Mouse (Mus musculus): ENCODE results near the gene Nkain1. TPM values are rescaled to one million over a fixed set of nuclear protein-coding genes. Genes with fewer than 3 reads are reported as not detected.
A peak's percentile ranks its signal among the peaks of the same experiment; 100 is the strongest.

The Nkain1 gene
- polyA plus RNA-seq, 1 experiment from 2014 or later, result 12.8 TPM

DNA sequence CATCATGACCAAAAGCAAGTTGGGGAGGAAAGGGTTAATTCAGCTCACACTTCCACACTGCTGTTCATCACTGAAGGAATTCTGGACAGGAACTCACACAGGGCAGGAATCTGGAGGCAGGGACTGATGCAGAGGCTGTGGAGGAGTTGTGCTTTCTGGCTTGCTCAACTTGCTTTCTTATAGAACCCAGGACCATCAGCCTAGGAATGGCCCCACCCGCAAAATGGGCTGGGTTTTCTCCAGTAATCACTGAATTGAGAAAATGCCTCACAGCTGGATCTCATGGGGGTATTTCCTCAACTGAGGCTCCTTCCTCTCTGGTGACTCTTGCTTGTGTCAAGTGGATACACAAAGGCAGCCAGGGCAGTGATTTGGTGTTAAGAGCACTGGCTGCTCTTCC, 48.9 kb downstream of the Nkain1 start:
- WGBS, result 70% methylated on average over 1 of the region's 1 CpGs
- H3K4me1 ChIP-seq, result 0 out of 2 replicates have a peak, but pooled peaks cover 9% of the 10 kb centered on the region
- ATAC-seq (ENCODE audit: low FRiP score, low read depth), result no peak

DNA sequence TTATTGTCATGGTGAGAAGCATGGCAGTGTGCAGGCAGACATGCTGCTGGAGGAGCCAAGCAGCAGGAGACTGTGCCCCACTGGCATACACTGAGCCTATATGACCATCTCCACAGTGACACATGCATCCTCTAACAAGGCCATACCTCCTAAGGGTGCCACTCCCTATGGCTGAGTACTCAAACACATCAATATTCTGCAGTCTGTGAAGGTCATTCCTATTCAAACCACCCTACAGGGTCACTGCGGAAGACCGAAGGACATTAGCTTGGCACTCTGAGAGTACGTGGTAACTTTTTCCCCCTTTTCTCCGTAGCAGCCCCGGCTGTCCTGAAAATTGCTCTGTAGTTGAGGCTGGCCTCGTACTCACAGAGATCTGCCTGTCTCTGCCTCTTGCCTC, 52.5 kb downstream of the Nkain1 start:
- ATAC-seq (ENCODE audit: low FRiP score, low read depth), result no peak
- H3K27me3 ChIP-seq (replicated peaks), result no peaks in the 10 kb centered on the region
- H3K4me3 ChIP-seq, result no peak overlapping the region
- no peaks in the 10 kb centered on the region for H3K36me3 ChIP-seq
- 0 out of 2 replicates have a peak, but pooled peaks cover 9% of the 10 kb centered on the region for H3K4me1 ChIP-seq
- WGBS, result 90% methylated on average over 6 of the region's 6 CpGs
- H3K9me3 ChIP-seq, result no peaks in the 10 kb centered on the region
- no peak overlapping the region for H3K9ac ChIP-seq
- H3K27ac ChIP-seq, result no peak overlapping the region
- H3K4me2 ChIP-seq (replicated peaks), result no peak overlapping the region

More for the DNA sequence above, 48.9 kb downstream of the Nkain1 start:
- Histone ChIP-seq H3K27ac (no peak overlapping the region), H3K9me3 (no peaks in the 10 kb centered on the region), H3K4me3 (no peak overlapping the region), H3K27me3 (replicated peaks) (no peaks in the 10 kb centered on the region), H3K4me2 (replicated peaks) (no peak overlapping the region), H3K9ac (no peak overlapping the region), H3K36me3 (peaks cover 9% of the 10 kb centered on the region)

DNA sequence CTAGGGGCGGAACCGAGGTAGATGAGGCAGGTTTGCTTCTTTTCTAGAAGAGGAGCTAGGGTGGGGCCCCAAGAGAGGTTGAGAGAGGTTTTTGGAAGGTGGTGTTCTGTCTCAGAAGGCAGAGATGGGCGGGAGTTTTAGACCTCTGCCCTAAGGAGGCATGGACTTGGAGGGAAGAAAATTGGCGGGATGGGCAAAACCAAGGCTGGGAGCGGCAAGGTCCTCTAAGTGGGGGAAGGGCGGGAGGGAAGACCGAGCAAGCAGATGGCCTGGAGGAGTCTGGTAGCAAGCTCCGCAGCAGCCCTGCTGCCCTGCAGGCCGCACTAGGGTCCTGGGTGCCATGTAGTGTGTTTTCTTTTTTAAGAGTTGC, 53.5 kb downstream of the Nkain1 start:
- no peak overlapping the region for H3K27ac ChIP-seq
- H3K27me3 ChIP-seq (replicated peaks), result no peaks in the 10 kb centered on the region
- H3K9me3 ChIP-seq, result no peaks in the 10 kb centered on the region
- WGBS, result 0% methylated on average over 9 of the region's 9 CpGs
- peak overlapping the region; percentile 57 for H3K4me3 ChIP-seq
- H3K4me2 ChIP-seq (replicated peaks), result peak overlapping the region; percentile 76
- no peaks in the 10 kb centered on the region for H3K36me3 ChIP-seq
- peak; percentile 78; the same call in 1 of the 2 replicates for ATAC-seq (ENCODE audit: low FRiP score, low read depth)
- H3K4me1 ChIP-seq, result 0 out of 2 replicates have a peak, but pooled peaks cover 9% of the 10 kb centered on the region
- H3K9ac ChIP-seq, result 0 out of 2 replicates have a peak overlapping the region, but pooled peaks have one; percentile 13

DNA sequence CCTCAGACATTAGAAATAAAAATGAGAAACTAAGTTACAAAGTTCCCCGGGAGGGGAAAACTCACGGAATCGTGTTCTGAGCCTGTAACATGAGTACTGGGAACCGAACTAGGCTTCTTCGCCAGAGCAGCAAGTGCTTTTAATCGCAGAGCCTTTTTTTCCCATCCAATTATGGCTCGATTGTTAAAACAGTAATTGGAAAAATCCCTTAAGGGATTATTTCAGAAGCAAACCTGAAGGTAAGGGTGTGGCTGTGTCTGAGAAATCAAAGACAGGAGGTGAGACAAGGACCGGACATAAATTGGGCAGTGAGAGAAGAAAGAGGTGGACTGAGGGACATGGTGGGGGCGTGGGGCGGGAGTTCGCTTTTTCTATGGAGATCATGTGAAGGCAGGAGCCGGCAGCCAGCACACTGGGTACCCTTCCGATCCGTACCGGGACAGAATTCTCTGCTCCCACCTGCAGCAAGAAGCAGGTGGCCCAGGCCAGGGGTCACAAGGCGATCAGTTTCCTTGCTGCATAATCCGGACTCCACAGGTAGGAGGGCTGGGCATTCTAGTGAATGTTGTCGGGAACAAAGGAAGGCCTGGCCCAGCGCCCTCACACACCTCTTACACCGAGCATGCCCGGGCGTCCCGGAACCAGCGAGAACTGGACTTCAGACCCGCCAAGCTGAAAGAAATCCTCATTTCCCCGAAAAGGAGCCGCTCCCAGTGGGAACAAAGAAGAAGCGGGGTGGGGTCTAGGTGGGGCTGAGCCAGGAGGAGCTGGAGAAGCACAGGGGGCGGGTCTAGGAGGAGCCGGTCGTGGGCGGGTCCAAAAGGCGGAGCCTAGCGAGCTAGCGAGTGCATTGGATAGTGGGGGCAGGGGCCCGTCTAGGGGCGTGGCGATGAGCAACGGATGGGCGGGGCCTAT, 54.1 kb downstream of the Nkain1 start:
- H3K9ac ChIP-seq, result peak overlapping the region; percentile 76
- H3K27me3 ChIP-seq (replicated peaks), result no peaks in the 10 kb centered on the region
- peak overlapping the region; percentile 57 for H3K4me3 ChIP-seq
- peak; percentile 98 for ATAC-seq (ENCODE audit: low FRiP score, low read depth)
- H3K4me2 ChIP-seq (replicated peaks), result peak overlapping the region; percentile 76
- H3K4me1 ChIP-seq, result 0 out of 2 replicates have a peak, but pooled peaks cover 9% of the 10 kb centered on the region
- 2% methylated on average over 40 of the region's 40 CpGs for WGBS
- no peaks in the 10 kb centered on the region for H3K9me3 ChIP-seq
- H3K27ac ChIP-seq, result peak overlapping the region; percentile 51
- H3K36me3 ChIP-seq, result no peaks in the 10 kb centered on the region

DNA sequence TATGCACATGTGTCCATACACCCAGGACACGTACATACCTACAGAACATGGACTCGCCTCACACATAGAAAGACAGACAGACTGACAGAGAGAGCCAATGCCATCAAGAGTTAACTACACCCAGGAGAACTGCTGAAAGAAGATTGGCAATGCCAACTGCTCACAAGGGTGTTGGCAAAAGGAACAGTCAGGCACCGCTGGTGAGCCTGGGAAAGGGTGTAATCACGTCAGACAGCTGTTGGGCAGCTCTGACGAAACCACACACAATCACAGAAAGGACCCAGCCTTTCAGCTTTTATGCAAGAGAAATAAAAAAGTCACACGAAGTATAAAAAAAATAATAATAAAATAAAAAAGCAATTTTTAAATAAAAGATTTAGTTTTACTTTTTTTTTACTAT, 57.5 kb downstream of the Nkain1 start:
- Histone ChIP-seq H3K9me3 (no peaks in the 10 kb centered on the region), H3K27ac (no peak overlapping the region), H3K9ac (no peak overlapping the region), H3K4me2 (replicated peaks) (no peak overlapping the region), H3K4me1 (0 out of 2 replicates have a peak, but pooled peaks cover 9% of the 10 kb centered on the region), H3K27me3 (replicated peaks) (no peaks in the 10 kb centered on the region), H3K4me3 (no peak overlapping the region), H3K36me3 (no peaks in the 10 kb centered on the region)
- ATAC-seq (ENCODE audit: low FRiP score, low read depth), result no peak
- WGBS, result 85% methylated on average over 6 of the region's 6 CpGs

Other genes starting within 250 kb of the Nkain1 start
- 70.3 and 75.7 TPM in 2 replicates for gene Zcchc17, start 214.2 kb downstream of the Nkain1 start, polyA plus RNA-seq (2016; fragmentation: Nextera tagmentation; extraction: Ambion mirVana)
- 160 and 166 TPM in 2 replicates for gene Snrnp40, start 214.0 kb downstream of the Nkain1 start, polyA plus RNA-seq (2016; fragmentation: Nextera tagmentation; extraction: Ambion mirVana)
- 106 and 108 TPM in 2 replicates for gene Pum1, start 89.1 kb upstream of the Nkain1 start, polyA plus RNA-seq (2016; fragmentation: Nextera tagmentation; extraction: Ambion mirVana)
- 49.4 and 54.2 TPM in 2 replicates for gene Sdc3, start 218.4 kb upstream of the Nkain1 start, polyA plus RNA-seq (2016; fragmentation: Nextera tagmentation; extraction: Ambion mirVana)

Data from neural tube, embryonic 12.5 days (tissue).